Mouse (Mus musculus) cerebellum, postnatal 14 days (tissue): Measurements from ENCODE around the gene Dync2h1.
A peak's percentile ranks its signal among the peaks of the same experiment; 100 is the strongest.
"Not testable (repeated sequence)": the region's sequence is repeated elsewhere in the genome, so short reads cannot be mapped to it uniquely, and the experiment has no call there.

Experiments
- DNase-seq, 2 experiments: peaks; one replicate each; pipeline ENCODE4 v3.0.0; 2021; ENCODE audit warnings: mixed read lengths in 2 of 2

The Dync2h1 gene

GRCm38 (mm10) chr9:7184172-7184896, at the start of gene Dync2h1, which contains the start of gene Dcun1d5:
TSS of gene Dync2h1 (minus strand) at chr9:7184446.
TSS of gene Dcun1d5 (plus strand) at chr9:7184520.
- DNase-seq: peak; percentile 95

- DNase-seq: no peak
Measured at GRCm38 (mm10) chr9:7221460-7221859, 37.2 kb upstream of the Dync2h1 start.

DNA sequence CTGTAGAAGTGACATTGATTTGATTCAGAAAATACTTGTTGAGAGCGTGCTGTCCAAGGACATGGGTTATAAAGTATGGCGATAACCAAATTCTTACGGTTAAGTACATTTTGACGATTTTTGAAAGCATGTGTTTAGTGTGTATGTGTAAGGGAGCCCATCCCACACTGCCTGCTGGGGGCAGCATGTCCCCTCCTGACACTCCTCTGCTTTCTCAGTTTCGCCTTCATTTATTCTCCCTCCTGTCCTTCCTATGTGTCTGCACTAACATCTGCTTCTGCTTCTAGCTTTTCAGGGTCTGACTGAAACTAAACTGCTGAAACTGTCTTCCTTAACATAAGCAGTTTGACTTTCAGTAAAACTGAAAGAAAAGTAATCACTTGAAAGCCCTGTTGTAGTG, 36.8 kb upstream of the Dync2h1 start:
- DNase-seq: no peak

GRCm38 (mm10) chr9:7216240-7216639, 32.0 kb upstream of the Dync2h1 start:
- peak; percentile 4 to 12 for DNase-seq

DNA sequence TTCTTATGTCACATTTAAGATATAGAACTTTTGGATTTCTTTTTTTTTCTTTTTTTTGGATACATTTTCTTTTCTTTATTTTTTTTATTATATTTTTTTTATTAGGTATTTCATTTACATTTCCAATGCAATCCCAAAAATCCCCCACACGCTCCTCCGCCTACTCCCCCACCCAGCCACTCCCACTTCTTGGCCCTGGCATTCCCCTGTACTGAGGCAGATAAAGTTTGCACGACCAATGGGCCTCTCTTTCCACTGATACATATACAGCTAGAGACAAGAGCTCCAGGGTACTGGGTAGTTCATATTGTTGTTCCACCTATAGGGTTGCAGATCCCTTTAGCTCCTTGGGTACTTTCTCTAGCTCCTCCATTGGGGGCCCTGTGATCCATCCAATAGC, 6.4 kb upstream of the Dync2h1 start:
- DNase-seq: not testable (repeated sequence)

DNA sequence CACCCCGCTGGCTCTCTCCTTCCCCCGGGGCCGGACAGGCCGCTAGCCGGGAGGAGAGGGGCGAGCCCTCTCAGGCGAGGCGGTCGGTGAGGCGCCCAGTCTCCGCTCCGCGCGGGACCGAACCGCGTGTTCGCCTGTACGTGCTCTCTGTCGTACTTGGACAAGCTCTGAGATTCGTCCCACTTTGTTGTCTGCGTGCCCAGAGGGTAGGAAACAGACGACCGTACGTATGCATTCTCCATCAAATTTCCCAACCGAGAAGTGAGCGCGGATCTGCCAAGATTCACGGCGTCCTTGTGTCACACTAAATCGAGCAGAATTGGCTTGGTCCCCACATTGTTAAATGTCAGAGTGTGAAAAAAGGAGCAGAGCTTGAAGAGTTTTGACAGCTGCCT, 648 bp upstream of the Dync2h1 start:
- DNase-seq: peak in 1 of 2 experiments; percentile 54

GRCm38 (mm10) chr9:7176618-7177610, 7.3 kb downstream of the Dync2h1 start:
- DNase-seq: peak; percentile 93 to 94

DNA sequence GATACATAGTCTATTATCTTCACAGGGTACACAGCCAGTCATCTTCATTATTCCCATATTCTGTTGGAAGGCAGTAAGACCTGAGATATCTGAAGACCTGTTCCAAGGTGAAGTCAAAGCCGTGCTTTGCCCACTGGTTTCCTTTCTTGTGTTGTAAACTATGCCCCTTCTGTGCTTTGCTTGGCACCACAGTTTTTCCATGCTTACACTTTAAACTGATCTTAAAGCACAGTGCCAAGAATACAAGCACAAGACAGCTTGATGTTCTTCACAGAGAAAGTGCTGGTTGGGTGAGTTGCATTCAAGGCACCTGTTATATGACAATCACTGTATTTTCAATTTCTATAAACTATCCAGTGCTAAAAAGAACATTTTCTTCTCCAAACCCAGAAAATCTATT, 10.5 kb downstream of the Dync2h1 start:
- no peak for DNase-seq

DNA sequence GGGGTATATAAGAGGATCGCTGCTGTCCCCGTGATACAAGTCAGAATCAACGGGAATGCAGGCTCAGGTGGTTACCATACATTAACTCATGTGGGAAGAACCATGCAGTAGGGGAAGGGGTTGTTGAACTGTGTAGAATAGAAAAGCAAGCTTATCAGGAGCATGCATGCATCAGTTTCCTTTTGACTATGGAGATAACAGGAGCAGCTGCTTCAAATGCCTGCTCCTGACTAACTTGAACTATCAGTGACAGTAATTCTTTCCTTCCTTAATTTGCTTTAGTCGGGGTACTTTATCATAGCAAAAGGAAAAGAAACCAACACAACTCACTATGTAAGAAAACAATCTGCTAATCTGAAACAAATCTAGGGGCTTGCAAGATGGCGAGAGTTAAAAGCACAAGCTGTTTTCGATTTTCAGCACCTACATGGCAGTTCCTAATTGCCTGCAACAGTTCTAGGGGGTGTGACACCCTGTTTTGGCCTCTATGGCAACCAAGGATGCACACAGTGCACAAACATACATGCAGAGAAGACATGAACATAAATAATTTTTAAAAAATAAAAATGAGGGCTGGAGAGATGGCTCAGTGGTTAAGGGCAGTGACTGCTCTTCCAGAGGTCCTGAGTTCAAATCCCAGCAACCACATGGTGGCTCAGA, 16.8 kb downstream of the Dync2h1 start:
- no peak for DNase-seq

- DNase-seq: no peak
Measured at GRCm38 (mm10) chr9:7160688-7161087, 23.6 kb downstream of the Dync2h1 start.

- no peak for DNase-seq
Measured at GRCm38 (mm10) chr9:7159718-7160117, 24.5 kb downstream of the Dync2h1 start.

GRCm38 (mm10) chr9:7158605-7159004, 25.6 kb downstream of the Dync2h1 start:
- DNase-seq: no peak

- no peak for DNase-seq
Measured at GRCm38 (mm10) chr9:7154391-7154790, 29.9 kb downstream of the Dync2h1 start.

- DNase-seq: no peak
Measured at GRCm38 (mm10) chr9:7122863-7123262, 61.4 kb downstream of the Dync2h1 start.

- no peak for DNase-seq
Measured at GRCm38 (mm10) chr9:7110166-7110565, 74.1 kb downstream of the Dync2h1 start.

- DNase-seq: no peak
Measured at GRCm38 (mm10) chr9:7101361-7101760, 82.9 kb downstream of the Dync2h1 start.

GRCm38 (mm10) chr9:7074625-7075024, 109.6 kb downstream of the Dync2h1 start:
- no peak for DNase-seq

DNA sequence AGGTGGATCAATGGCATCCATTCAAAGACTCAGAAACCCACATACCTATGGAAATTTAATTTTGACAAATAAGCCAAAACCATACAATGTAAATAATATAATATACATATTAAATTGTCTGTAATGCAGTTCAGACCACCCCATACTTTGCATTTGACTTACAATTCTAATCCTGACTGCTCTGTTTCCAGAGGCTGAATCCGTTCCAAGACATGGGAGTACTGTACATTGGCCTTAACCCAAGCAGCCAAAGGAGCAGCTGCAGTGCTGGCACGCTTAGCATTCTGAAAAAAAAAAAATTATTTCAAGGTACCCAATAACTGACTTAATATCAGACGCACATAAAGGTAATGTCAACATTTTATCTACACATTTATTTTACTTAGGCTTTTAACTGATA, 113.4 kb downstream of the Dync2h1 start:
- DNase-seq: peak; percentile 46 to 58

DNA sequence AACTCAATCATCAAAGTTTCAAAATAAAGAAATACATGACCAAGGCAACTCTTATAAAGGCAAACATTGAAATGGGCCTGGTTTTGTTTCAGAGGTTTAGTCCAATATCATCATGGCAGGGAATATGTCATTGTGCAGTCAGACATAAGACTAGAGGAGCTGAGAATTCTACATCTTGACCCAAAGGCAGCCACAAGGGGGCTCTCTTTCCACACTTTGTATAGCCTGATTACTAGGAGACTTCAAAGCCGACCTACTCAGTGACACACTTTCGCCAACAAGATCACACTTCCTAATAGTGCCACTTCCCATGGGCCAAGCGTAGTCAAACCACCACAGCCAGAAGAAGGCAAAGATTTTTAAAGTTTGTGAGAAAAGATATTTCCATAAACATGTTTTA, 133.7 kb downstream of the Dync2h1 start:
- peak; percentile 54 to 68 for DNase-seq

GRCm38 (mm10) chr9:7042635-7043273, 141.5 kb downstream of the Dync2h1 start:
- DNase-seq: no peak

DNA sequence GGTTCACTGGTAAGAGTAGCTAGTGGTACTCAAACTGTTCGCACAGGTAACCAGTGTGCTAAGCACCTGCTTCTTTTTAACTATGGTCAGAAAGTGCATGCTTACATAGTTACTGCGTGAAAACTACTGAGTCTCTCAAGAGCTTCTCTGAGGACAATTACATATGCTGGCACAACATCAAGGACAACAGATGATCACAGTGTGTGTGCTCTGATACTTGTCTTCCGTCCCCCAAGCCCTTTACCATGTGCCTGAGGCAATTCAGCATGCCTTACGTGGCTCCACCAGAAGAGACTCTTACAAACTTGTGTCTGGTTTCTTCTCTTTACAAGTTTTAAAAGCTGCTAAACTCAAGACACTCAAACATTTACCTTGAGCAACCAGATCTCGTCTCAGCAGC, 143.0 kb downstream of the Dync2h1 start:
- peak; percentile 11 to 20 for DNase-seq

- DNase-seq: no peak
Measured at GRCm38 (mm10) chr9:7032553-7032952, 151.7 kb downstream of the Dync2h1 start.

GRCm38 (mm10) chr9:7015600-7015999, 168.6 kb downstream of the Dync2h1 start:
- no peak for DNase-seq
